Mouse (Mus musculus): ENCODE measurements around the gene Hes6. TPM values are rescaled to one million over a fixed set of nuclear protein-coding genes. Genes with fewer than 3 reads are reported as not detected.

Hes6 gene
- total RNA-seq, 2 experiments from 2014 or later: 1.7 to 4.6 TPM

Other genes with a start within 250 kb of the Hes6 start
- 13.0 and 15.9 TPM in 2 replicates for gene Ramp1, start 234.2 kb downstream of the Hes6 start, total RNA-seq (2015; ENCODE audit: low replicate concordance)
- gene Ramp1, start 234.2 kb downstream of the Hes6 start, total RNA-seq (2017; ENCODE audit: low replicate concordance): 5.4 and 10.9 TPM in 2 replicates
- 46.9 and 60.8 TPM in 2 replicates for gene Ube2f, start 163.7 kb downstream of the Hes6 start, total RNA-seq (2015; ENCODE audit: low replicate concordance)
- gene Ube2f, start 163.7 kb downstream of the Hes6 start, total RNA-seq (2017; ENCODE audit: low replicate concordance): 11.9 and 48.8 TPM in 2 replicates
- gene Scly, start 115.7 kb downstream of the Hes6 start, total RNA-seq (2015; ENCODE audit: low replicate concordance): 27.0 and 42.3 TPM in 2 replicates
- 39.7 and 51.1 TPM in 2 replicates for gene Scly, start 115.7 kb downstream of the Hes6 start, total RNA-seq (2017; ENCODE audit: low replicate concordance)
- gene Espnl, start 92.0 kb downstream of the Hes6 start, total RNA-seq (2015; ENCODE audit: low replicate concordance): 1.4 TPM in 1 of 2 replicates, not detected in the other
- gene Espnl, start 92.0 kb downstream of the Hes6 start, total RNA-seq (2017; ENCODE audit: low replicate concordance): not detected in 2 replicates
- not detected in 2 replicates for gene Klhl30, start 63.0 kb downstream of the Hes6 start, total RNA-seq (2015; ENCODE audit: low replicate concordance)
- not detected in 2 replicates for gene Klhl30, start 63.0 kb downstream of the Hes6 start, total RNA-seq (2017; ENCODE audit: low replicate concordance)
- gene Erfe, start 47.6 kb downstream of the Hes6 start, total RNA-seq (2015; ENCODE audit: low replicate concordance): 5.4 and 16.9 TPM in 2 replicates
- 2.8 and 3.1 TPM in 2 replicates for gene Erfe, start 47.6 kb downstream of the Hes6 start, total RNA-seq (2017; ENCODE audit: low replicate concordance)
- gene Ilkap, start 15.2 kb downstream of the Hes6 start, total RNA-seq (2015; ENCODE audit: low replicate concordance): 82.2 and 110 TPM in 2 replicates
- 101 and 110 TPM in 2 replicates for gene Ilkap, start 15.2 kb downstream of the Hes6 start, total RNA-seq (2017; ENCODE audit: low replicate concordance)
- gene Per2, start 45.3 kb upstream of the Hes6 start, total RNA-seq (2015; ENCODE audit: low replicate concordance): 0.72 and 1.3 TPM in 2 replicates
- 0.45 and 0.90 TPM in 2 replicates for gene Per2, start 45.3 kb upstream of the Hes6 start, total RNA-seq (2017; ENCODE audit: low replicate concordance)
- gene Traf3ip1, start 80.6 kb upstream of the Hes6 start, total RNA-seq (2015; ENCODE audit: low replicate concordance): 0.84 and 3.6 TPM in 2 replicates
- gene Traf3ip1, start 80.6 kb upstream of the Hes6 start, total RNA-seq (2017; ENCODE audit: low replicate concordance): 2.0 and 6.9 TPM in 2 replicates
- gene Asb1, start 126.5 kb upstream of the Hes6 start, total RNA-seq (2015; ENCODE audit: low replicate concordance): 68.7 and 97.7 TPM in 2 replicates
- gene Asb1, start 126.5 kb upstream of the Hes6 start, total RNA-seq (2017; ENCODE audit: low replicate concordance): 126 and 169 TPM in 2 replicates